Mouse (Mus musculus) testis, adult 2 months (tissue): Measurements from ENCODE around the gene Dll3.

ENCODE experiments used
- CTCF ChIP-seq: fragments of 200-500 bp; IDR thresholded peaks from 2 replicates; pipeline ENCODE4 v1.5.1; 2012; ENCODE audit warnings: low read depth, mild to moderate bottlenecking, inconsistent platforms, low read length, moderate library complexity; ENCODE audit not compliant: control insufficient read depth, insufficient read depth, insufficient replicate concordance
- POLR2A ChIP-seq: fragments of 200-500 bp; IDR thresholded peaks from 2 replicates; pipeline ENCODE4 v1.6.1; 2012; ENCODE audit warnings: low read depth, mild to moderate bottlenecking, inconsistent platforms, low read length, moderate library complexity; ENCODE audit not compliant: control insufficient read depth

GRCm38 (mm10) chr7:28298837-28299625 is 3.0 kb downstream of the Dll3 start:
- TF ChIP-seq CTCF, result peak; percentile 22; the same call in 1 of the 2 replicates
- TF ChIP-seq POLR2A, result no peak
